Mouse (Mus musculus): Measurements from ENCODE around the gene Cd5. TPM values are rescaled to one million over a fixed set of nuclear protein-coding genes. Genes with fewer than 3 reads are reported as not detected.

The Cd5 gene
- polyA plus RNA-seq, 1 experiment from 2014 or later = 1.4 TPM

- Histone ChIP-seq H3K4me2 (ENCODE audit: low read length) (no peak overlapping the region), H3K9me3 (ENCODE audit: control insufficient read depth, low read length) (no peaks in the 10 kb centered on the region), H3K4me3 (ENCODE audit: control insufficient read depth in 1 of 2, insufficient read depth in 1 of 2, low read depth in 1 of 2, low read length in 2 of 2) (no peak overlapping the region), H3K9ac (ENCODE audit: low read length) (no peak overlapping the region), H3K36me3 (ENCODE audit: control insufficient read depth, insufficient read depth, low read length) (no peaks in the 10 kb centered on the region), H3K27ac (replicated peaks in 1 of 2; ENCODE audit: control insufficient read depth in 1 of 2, insufficient read depth in 1 of 2, low read depth in 2 of 2, low read length in 2 of 2) (no peak overlapping the region), H3K27me3 (ENCODE audit: control insufficient read depth, insufficient read depth, low read length) (no peaks in the 10 kb centered on the region), H3K4me1 (ENCODE audit: control insufficient read depth in 2 of 2, insufficient read depth in 2 of 2, low read length in 2 of 2) (peaks cover 0 to 3% of the 10 kb centered on the region in 2 experiments; a peak in 1 of 4 replicates)
- WGBS = 88% methylated on average over 6 of the region's 6 CpGs
- ATAC-seq (ENCODE audit: insufficient number of reproducible peaks, insufficient read depth, low FRiP score, low read depth) = no peak
Measured at GRCm38 (mm10) chr19:10747718-10748117, 8.9 kb upstream of the Cd5 start.

- no peak overlapping the region for H3K4me3 ChIP-seq (ENCODE audit: control insufficient read depth in 1 of 2, insufficient read depth in 1 of 2, low read depth in 1 of 2, low read length in 2 of 2)
- no peaks in the 10 kb centered on the region for H3K27me3 ChIP-seq (ENCODE audit: control insufficient read depth, insufficient read depth, low read length)
- no peak overlapping the region for H3K4me2 ChIP-seq (ENCODE audit: low read length)
- no peak overlapping the region for H3K27ac ChIP-seq (replicated peaks in 1 of 2; ENCODE audit: control insufficient read depth in 1 of 2, insufficient read depth in 1 of 2, low read depth in 2 of 2, low read length in 2 of 2)
- no peak for ATAC-seq (ENCODE audit: insufficient number of reproducible peaks, insufficient read depth, low FRiP score, low read depth)
- H3K9me3 ChIP-seq (ENCODE audit: control insufficient read depth, low read length) = no peaks in the 10 kb centered on the region
- H3K36me3 ChIP-seq (ENCODE audit: control insufficient read depth, insufficient read depth, low read length) = no peaks in the 10 kb centered on the region
- 66% methylated on average over 7 of the region's 7 CpGs for WGBS
- no peak overlapping the region for H3K9ac ChIP-seq (ENCODE audit: low read length)
- peaks cover 0 to 3% of the 10 kb centered on the region in 2 experiments; a peak in 1 of 4 replicates for H3K4me1 ChIP-seq (ENCODE audit: control insufficient read depth in 2 of 2, insufficient read depth in 2 of 2, low read length in 2 of 2)
Measured at GRCm38 (mm10) chr19:10747182-10747581, 8.4 kb upstream of the Cd5 start.

- H3K4me2 ChIP-seq (ENCODE audit: low read length) = no peak overlapping the region
- no peak for ATAC-seq (ENCODE audit: insufficient number of reproducible peaks, insufficient read depth, low FRiP score, low read depth)
- 62% methylated on average over 3 of the region's 3 CpGs for WGBS
Measured at GRCm38 (mm10) chr19:10742565-10742964, 3.8 kb upstream of the Cd5 start.

GRCm38 (mm10) chr19:10742145-10742544, 3.3 kb upstream of the Cd5 start:
- ATAC-seq (ENCODE audit: insufficient number of reproducible peaks, insufficient read depth, low FRiP score, low read depth) = no peak
- 77% methylated on average over 6 of the region's 6 CpGs for WGBS

More at GRCm38 (mm10) chr19:10742565-10742964, 3.8 kb upstream of the Cd5 start:
- Histone ChIP-seq H3K27ac (replicated peaks in 1 of 2; ENCODE audit: control insufficient read depth in 1 of 2, insufficient read depth in 1 of 2, low read depth in 2 of 2, low read length in 2 of 2) (no peak overlapping the region), H3K36me3 (ENCODE audit: control insufficient read depth, insufficient read depth, low read length) (no peaks in the 10 kb centered on the region), H3K27me3 (ENCODE audit: control insufficient read depth, insufficient read depth, low read length) (no peaks in the 10 kb centered on the region), H3K4me1 (ENCODE audit: control insufficient read depth in 2 of 2, insufficient read depth in 2 of 2, low read length in 2 of 2) (peaks cover 3 to 6% of the 10 kb centered on the region in 2 experiments; a peak in 3 of 4 replicates), H3K4me3 (ENCODE audit: control insufficient read depth in 1 of 2, insufficient read depth in 1 of 2, low read depth in 1 of 2, low read length in 2 of 2) (no peak overlapping the region), H3K9ac (ENCODE audit: low read length) (no peak overlapping the region), H3K9me3 (ENCODE audit: control insufficient read depth, low read length) (no peaks in the 10 kb centered on the region)

GRCm38 (mm10) chr19:10740641-10741440, 2.0 kb upstream of the Cd5 start:
- Histone ChIP-seq H3K36me3 (ENCODE audit: control insufficient read depth, insufficient read depth, low read length) (no peaks in the 10 kb centered on the region), H3K4me2 (ENCODE audit: low read length) (no peak overlapping the region), H3K9ac (ENCODE audit: low read length) (no peak overlapping the region), H3K9me3 (ENCODE audit: control insufficient read depth, low read length) (no peaks in the 10 kb centered on the region), H3K4me1 (ENCODE audit: control insufficient read depth in 2 of 2, insufficient read depth in 2 of 2, low read length in 2 of 2) (peaks cover 0 to 6% of the 10 kb centered on the region in 2 experiments; a peak in 2 of 4 replicates), H3K27ac (replicated peaks in 1 of 2; ENCODE audit: control insufficient read depth in 1 of 2, insufficient read depth in 1 of 2, low read depth in 2 of 2, low read length in 2 of 2) (no peak overlapping the region), H3K4me3 (ENCODE audit: control insufficient read depth in 1 of 2, insufficient read depth in 1 of 2, low read depth in 1 of 2, low read length in 2 of 2) (no peak overlapping the region), H3K27me3 (ENCODE audit: control insufficient read depth, insufficient read depth, low read length) (no peaks in the 10 kb centered on the region)
- ATAC-seq (ENCODE audit: insufficient number of reproducible peaks, insufficient read depth, low FRiP score, low read depth) = no peak
- 27% methylated on average over 11 of the region's 11 CpGs for WGBS

More at GRCm38 (mm10) chr19:10742145-10742544, 3.3 kb upstream of the Cd5 start:
- Histone ChIP-seq H3K4me1 (ENCODE audit: control insufficient read depth in 2 of 2, insufficient read depth in 2 of 2, low read length in 2 of 2) (peaks cover 2 to 6% of the 10 kb centered on the region in 2 experiments; a peak in 3 of 4 replicates), H3K9ac (ENCODE audit: low read length) (no peak overlapping the region), H3K4me3 (ENCODE audit: control insufficient read depth in 1 of 2, insufficient read depth in 1 of 2, low read depth in 1 of 2, low read length in 2 of 2) (no peak overlapping the region), H3K36me3 (ENCODE audit: control insufficient read depth, insufficient read depth, low read length) (no peaks in the 10 kb centered on the region), H3K9me3 (ENCODE audit: control insufficient read depth, low read length) (no peaks in the 10 kb centered on the region), H3K27ac (replicated peaks in 1 of 2; ENCODE audit: control insufficient read depth in 1 of 2, insufficient read depth in 1 of 2, low read depth in 2 of 2, low read length in 2 of 2) (no peak overlapping the region), H3K4me2 (ENCODE audit: low read length) (no peak overlapping the region), H3K27me3 (ENCODE audit: control insufficient read depth, insufficient read depth, low read length) (no peaks in the 10 kb centered on the region)

GRCm38 (mm10) chr19:10739916-10740315, 1.1 kb upstream of the Cd5 start:
- no peaks in the 10 kb centered on the region for H3K9me3 ChIP-seq (ENCODE audit: control insufficient read depth, low read length)
- no peak overlapping the region for H3K27ac ChIP-seq (replicated peaks in 1 of 2; ENCODE audit: control insufficient read depth in 1 of 2, insufficient read depth in 1 of 2, low read depth in 2 of 2, low read length in 2 of 2)
- no peaks in the 10 kb centered on the region for H3K36me3 ChIP-seq (ENCODE audit: control insufficient read depth, insufficient read depth, low read length)
- H3K4me2 ChIP-seq (ENCODE audit: low read length) = no peak overlapping the region
- peaks cover 0 to 6% of the 10 kb centered on the region in 2 experiments; a peak in 2 of 4 replicates for H3K4me1 ChIP-seq (ENCODE audit: control insufficient read depth in 2 of 2, insufficient read depth in 2 of 2, low read length in 2 of 2)
- no peaks in the 10 kb centered on the region for H3K27me3 ChIP-seq (ENCODE audit: control insufficient read depth, insufficient read depth, low read length)
- H3K4me3 ChIP-seq (ENCODE audit: control insufficient read depth in 1 of 2, insufficient read depth in 1 of 2, low read depth in 1 of 2, low read length in 2 of 2) = no peak overlapping the region
- no peak overlapping the region for H3K9ac ChIP-seq (ENCODE audit: low read length)
- WGBS = 97% methylated on average over 4 of the region's 4 CpGs
- no peak for ATAC-seq (ENCODE audit: insufficient number of reproducible peaks, insufficient read depth, low FRiP score, low read depth)

- no peak for ATAC-seq (ENCODE audit: insufficient number of reproducible peaks, insufficient read depth, low FRiP score, low read depth)
- Histone ChIP-seq H3K27me3 (ENCODE audit: control insufficient read depth, insufficient read depth, low read length) (no peaks in the 10 kb centered on the region), H3K4me2 (ENCODE audit: low read length) (no peak overlapping the region), H3K9ac (ENCODE audit: low read length) (no peak overlapping the region), H3K4me1 (ENCODE audit: control insufficient read depth in 2 of 2, insufficient read depth in 2 of 2, low read length in 2 of 2) (peaks cover 4 to 11% of the 10 kb centered on the region in 2 experiments; a peak in 2 of 4 replicates), H3K36me3 (ENCODE audit: control insufficient read depth, insufficient read depth, low read length) (no peaks in the 10 kb centered on the region), H3K4me3 (ENCODE audit: control insufficient read depth in 1 of 2, insufficient read depth in 1 of 2, low read depth in 1 of 2, low read length in 2 of 2) (no peak overlapping the region), H3K9me3 (ENCODE audit: control insufficient read depth, low read length) (no peaks in the 10 kb centered on the region), H3K27ac (replicated peaks in 1 of 2; ENCODE audit: control insufficient read depth in 1 of 2, insufficient read depth in 1 of 2, low read depth in 2 of 2, low read length in 2 of 2) (no peak overlapping the region)
- 87% methylated on average over 6 of the region's 6 CpGs for WGBS
Measured at GRCm38 (mm10) chr19:10738038-10738437, 764 bp downstream of the Cd5 start.
